In the genomic region with DNA sequence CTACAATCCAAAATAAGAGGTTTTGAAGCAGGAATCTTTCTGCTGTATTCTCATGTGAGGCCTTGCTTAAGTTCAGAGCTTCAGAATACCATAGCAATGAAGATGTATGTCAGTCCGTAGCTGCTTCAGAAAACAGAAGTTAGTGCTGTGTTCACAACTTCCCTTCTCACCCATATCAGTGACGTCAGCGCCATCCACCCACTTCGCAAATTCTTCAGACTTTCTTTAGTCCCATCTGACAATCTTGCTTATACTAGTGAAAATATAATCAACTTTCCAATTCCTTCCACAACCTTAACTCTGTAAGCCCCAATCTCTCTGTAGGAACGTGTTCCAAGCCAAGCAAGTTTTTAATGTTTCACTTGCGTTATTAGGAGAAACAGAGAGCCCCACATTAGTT, we compare ENCODE assay signal across 13 mouse cellular contexts. TPM values are rescaled to one million over a fixed set of nuclear protein-coding genes. Genes with fewer than 3 reads are reported as not detected.
DNase-seq lines count a peak whose midpoint lies in the region; ATAC-seq and TF ChIP-seq lines count a peak whose summit lies in the region.
"Had no signal": no experiment of that assay in that cellular context is flagged by ENCODE, and none has a peak within 500 bp of the region (broad histone marks: within the 10 kb centered on the region; RNA-seq: fewer than 3 reads in every experiment).

No protein-coding gene starts in this region.

- no peaks in the 10 kb centered on the region for H3K79me2 ChIP-seq in CH12.LX (replicated peaks; ENCODE audit: control insufficient read depth, extremely low read depth, insufficient read depth, poor library complexity, severe bottlenecking)

- H3K27ac ChIP-seq in liver, embryonic 15.5 days (replicated peaks) = no peak overlapping the region
- no peak overlapping the region for H3K27ac ChIP-seq in liver, embryonic 12.5 days
- no peak overlapping the region for H3K27ac ChIP-seq in CH12.LX (ENCODE audit: insufficient read depth, low read depth)
- no peak overlapping the region for H3K27ac ChIP-seq in layer of hippocampus, adult 2 months
- no peak overlapping the region for H3K27ac ChIP-seq in hindbrain, embryonic 13.5 days
- H3K27ac ChIP-seq: limb, embryonic 10.5 days had no signal

- TF ChIP-seq RAD21 in CH12.LX (IDR thresholded peaks at IDR 0.05; ENCODE audit: low read depth, low read length) = no peak

- no peak for TF ChIP-seq CTCF in CH12.LX (conservative IDR thresholded peaks at IDR 0.05 in 1 of 2, IDR thresholded peaks at IDR 0.05 in 1 of 2; ENCODE audit: low read depth in 2 of 2, low read length in 2 of 2)
- TF ChIP-seq CTCF in layer of hippocampus, adult 2 months (conservative IDR thresholded peaks at IDR 0.05) = no peak

- no peak for DNase-seq in CH12.LX (ENCODE audit: extremely low read depth)
- peak; percentile 6 for DNase-seq in c-Kit-positive CD71-positive TER-119-negative erythroid progenitor cells, embryonic 14.5 days (ENCODE audit: low read depth)
- DNase-seq in natural killer cell, adult 2 months (ENCODE audit: low spot score in 2 of 2) = peak; percentile 9 to 52
- no peak for DNase-seq in layer of hippocampus, adult 2 months (ENCODE audit: low spot score in 2 of 2)
- DNase-seq: heart, adult 18-20 months; kidney, postnatal 36 days; midbrain, embryonic 14.5 days; retina, postnatal 1 day; thymus, postnatal 25 days had no signal

- in situ Hi-C loops in CH12.LX (cut with MboI; ENCODE audit: low pct_ligation_motif_present, low pct_unique_long_range_greater_than_20kb, low sequenced_read_pairs) = no loop called here

- no peaks in the 10 kb centered on the region for H3K36me3 ChIP-seq in liver, embryonic 15.5 days (replicated peaks)
- no peaks in the 10 kb centered on the region for H3K36me3 ChIP-seq in liver, embryonic 12.5 days
- no peaks in the 10 kb centered on the region for H3K36me3 ChIP-seq in CH12.LX (replicated peaks in 1 of 2; ENCODE audit: control insufficient read depth in 1 of 2, insufficient read depth in 1 of 2, low read length in 1 of 2)
- no peaks in the 10 kb centered on the region for H3K36me3 ChIP-seq in hindbrain, embryonic 13.5 days
- H3K36me3 ChIP-seq: limb, embryonic 10.5 days had no signal

- peak overlapping the region; percentile 15; the same call in 1 of the 2 replicates for H3K4me2 ChIP-seq in liver, embryonic 15.5 days
- H3K4me2 ChIP-seq in liver, embryonic 12.5 days = no peak overlapping the region
- peak overlapping the region; percentile 79 for H3K4me2 ChIP-seq in CH12.LX (ENCODE audit: insufficient read depth, low read depth, poor library complexity, severe bottlenecking)
- no peak overlapping the region for H3K4me2 ChIP-seq in hindbrain, embryonic 13.5 days

- dilution Hi-C loops in CH12.LX (cut with MboI; ENCODE audit: extremely low pct_ligation_motif_present, extremely low pct_unique_long_range_greater_than_20kb, low sequenced_read_pairs) = no loop called here

- H3K9ac ChIP-seq in liver, embryonic 15.5 days = no peak overlapping the region
- H3K9ac ChIP-seq in liver, embryonic 12.5 days = no peak overlapping the region
- H3K9ac ChIP-seq in CH12.LX (ENCODE audit: insufficient read depth, low read depth) = peak overlapping the region; percentile 42; the same call in 1 of the 2 replicates
- no peak overlapping the region for H3K9ac ChIP-seq in hindbrain, embryonic 13.5 days

- TF ChIP-seq POLR2A in CH12.LX (IDR thresholded peaks at IDR 0.05; ENCODE audit: low read depth, low read length) = no peak

- H3K9me3 ChIP-seq in liver, embryonic 15.5 days (replicated peaks) = no peaks in the 10 kb centered on the region
- H3K9me3 ChIP-seq in liver, embryonic 12.5 days (replicated peaks) = no peaks in the 10 kb centered on the region
- no peaks in the 10 kb centered on the region for H3K9me3 ChIP-seq in CH12.LX (replicated peaks; ENCODE audit: low read length)
- H3K9me3 ChIP-seq in hindbrain, embryonic 13.5 days = no peaks in the 10 kb centered on the region
- H3K9me3 ChIP-seq: limb, embryonic 10.5 days had no signal

- no peak overlapping the region for H3K4me3 ChIP-seq in liver, embryonic 15.5 days (replicated peaks)
- H3K4me3 ChIP-seq in liver, embryonic 12.5 days = no peak overlapping the region
- H3K4me3 ChIP-seq in CH12.LX (replicated peaks in 1 of 3; ENCODE audit: low read depth in 2 of 3, low read length in 2 of 3, poor library complexity in 1 of 3) = no peak overlapping the region
- H3K4me3 ChIP-seq in layer of hippocampus, adult 2 months = no peak overlapping the region
- no peak overlapping the region for H3K4me3 ChIP-seq in hindbrain, embryonic 13.5 days
- H3K4me3 ChIP-seq: limb, embryonic 10.5 days had no signal

- H3K4me1 ChIP-seq in liver, embryonic 15.5 days (replicated peaks) = no peaks in the 10 kb centered on the region
- no peaks in the 10 kb centered on the region for H3K4me1 ChIP-seq in liver, embryonic 12.5 days
- peaks cover 0 to 12% of the 10 kb centered on the region in 2 experiments; a peak in 2 of 4 replicates for H3K4me1 ChIP-seq in CH12.LX (ENCODE audit: control insufficient read depth in 1 of 2, insufficient read depth in 2 of 2)
- no peaks in the 10 kb centered on the region for H3K4me1 ChIP-seq in hindbrain, embryonic 13.5 days (replicated peaks)

- no peak for ATAC-seq in liver, embryonic 15.5 days (ENCODE audit: insufficient read depth)
- ATAC-seq in liver, embryonic 12.5 days = no peak
- no peak for ATAC-seq in hindbrain, embryonic 13.5 days (ENCODE audit: low FRiP score)

- no peak; the same call in 1 of the 2 replicates for TF ChIP-seq EP300 in CH12.LX (IDR thresholded peaks at IDR 0.05; ENCODE audit: low read length)

- 24% methylated on average over 6 of the region's 6 CpGs for WGBS in liver, embryonic 15.5 days (ENCODE audit: insufficient replicate concordance)
- 33% methylated on average over 6 of the region's 6 CpGs for WGBS in liver, embryonic 12.5 days (ENCODE audit: insufficient replicate concordance)
- 88% methylated on average over 6 of the region's 6 CpGs for WGBS in hindbrain, embryonic 13.5 days

- no peaks in the 10 kb centered on the region for H3K27me3 ChIP-seq in liver, embryonic 15.5 days
- no peaks in the 10 kb centered on the region for H3K27me3 ChIP-seq in liver, embryonic 12.5 days (replicated peaks)
- H3K27me3 ChIP-seq in CH12.LX (replicated peaks) = no peaks in the 10 kb centered on the region
- no peaks in the 10 kb centered on the region for H3K27me3 ChIP-seq in hindbrain, embryonic 13.5 days

TF ChIP-seq in CH12.LX, 34 proteins besides CTCF, POLR2A, EP300 and RAD21:
- TF ChIP-seq USF1 (IDR thresholded peaks at IDR 0.05; ENCODE audit: low read depth, low read length) = no peak
- peak; percentile 4; the same call in 1 of the 2 replicates for TF ChIP-seq JUND (conservative IDR thresholded peaks at IDR 0.05; ENCODE audit: low read depth, low read length)
- no peak for TF ChIP-seq ZKSCAN1 (IDR thresholded peaks at IDR 0.05; ENCODE audit: borderline replicate concordance, low read depth, low read length)
- TF ChIP-seq ZNF384 (IDR thresholded peaks at IDR 0.05; ENCODE audit: low read depth, low read length) = no peak
- TF ChIP-seq MAX (IDR thresholded peaks at IDR 0.05; ENCODE audit: low read length) = no peak
- TF ChIP-seq USF2 (conservative IDR thresholded peaks at IDR 0.05; ENCODE audit: low read depth, low read length) = no peak
- no peak for TF ChIP-seq PAX5 (IDR thresholded peaks at IDR 0.05; ENCODE audit: low read length)
- TF ChIP-seq SMC3 (IDR thresholded peaks at IDR 0.05; ENCODE audit: low read depth, low read length) = no peak
- no peak for TF ChIP-seq ZMIZ1 (IDR thresholded peaks at IDR 0.05; ENCODE audit: low read depth, low read length)
- 0 out of 2 replicates have a peak, but pooled peaks have one; percentile 15 for TF ChIP-seq ELF1 (IDR thresholded peaks at IDR 0.05; ENCODE audit: low read depth, low read length)
- TF ChIP-seq MAZ (IDR thresholded peaks at IDR 0.05; ENCODE audit: low read depth, low read length) = no peak
- no peak for TF ChIP-seq NRF1 (IDR thresholded peaks at IDR 0.05; ENCODE audit: low read depth, low read length)
- no peak for TF ChIP-seq TBP (conservative IDR thresholded peaks at IDR 0.05; ENCODE audit: low read depth, low read length)
- no peak for TF ChIP-seq MAFK (IDR thresholded peaks at IDR 0.05; ENCODE audit: insufficient replicate concordance, low read length)

RNA-seq across cellular contexts. Expression of a gene that starts 50.7 kb away (rescaled TPM):
- polyA plus RNA-seq in liver, embryonic 15.5 days (2015; fragmentation: Nextera tagmentation; extraction: Ambion mirVana) = 2.0 and 2.3 TPM in 2 replicates
- 3.4 and 4.7 TPM in 2 replicates for polyA plus RNA-seq in liver, embryonic 12.5 days (2016; fragmentation: Nextera tagmentation; extraction: Ambion mirVana)
- total RNA-seq in CH12.LX (2012; rRNA removed) = 4.0 and 4.4 TPM in 2 replicates
- total RNA-seq in CH12.LX (2014; rRNA removed) = 3.2 and 3.8 TPM in 2 replicates
- polyA plus RNA-seq in CH12.LX (2012; ENCODE audit: insufficient read length, low read depth) = 15.3 and 16.9 TPM in 2 replicates
- total RNA-seq in layer of hippocampus, adult 2 months (2021) = under 1 TPM; 0.49 to 0.67 TPM
- polyA plus RNA-seq in hindbrain, embryonic 13.5 days (2015; fragmentation: Nextera tagmentation; extraction: Ambion mirVana) = 0.36 and 1.4 TPM in 2 replicates

Comparison
In these comparisons a context has a peak if more than half of its experiments do, and no peak if none do; other contexts are left out.
1. H3K4me2 ChIP-seq: peak in liver, embryonic 15.5 days (single experiment) and CH12.LX (single experiment); none in liver, embryonic 12.5 days (single experiment) and hindbrain, embryonic 13.5 days (single experiment).
2. DNase-seq: peak in c-Kit-positive CD71-positive TER-119-negative erythroid progenitor cells, embryonic 14.5 days (single experiment) and natural killer cell, adult 2 months (2 of 2); none in CH12.LX (single experiment) and layer of hippocampus, adult 2 months (0 of 2).